Mouse (Mus musculus) kidney, postnatal 10 days (tissue): Measurements from ENCODE around the gene Olfr58.
"Not testable (repeated sequence)": the region's sequence is repeated elsewhere in the genome, so short reads cannot be mapped to it uniquely, and the experiment has no call there.

Experiments
- DNase-seq: peaks from one replicate; pipeline ENCODE4 v3.0.0; 2021; ENCODE audit warnings: mixed read lengths

The Olfr58 gene

GRCm38 (mm10) chr9:19779983-19780382 lies at the start of gene Olfr58:
Olfr58 (plus strand) TSS chr9:19780283.
- DNase-seq: no peak

DNA sequence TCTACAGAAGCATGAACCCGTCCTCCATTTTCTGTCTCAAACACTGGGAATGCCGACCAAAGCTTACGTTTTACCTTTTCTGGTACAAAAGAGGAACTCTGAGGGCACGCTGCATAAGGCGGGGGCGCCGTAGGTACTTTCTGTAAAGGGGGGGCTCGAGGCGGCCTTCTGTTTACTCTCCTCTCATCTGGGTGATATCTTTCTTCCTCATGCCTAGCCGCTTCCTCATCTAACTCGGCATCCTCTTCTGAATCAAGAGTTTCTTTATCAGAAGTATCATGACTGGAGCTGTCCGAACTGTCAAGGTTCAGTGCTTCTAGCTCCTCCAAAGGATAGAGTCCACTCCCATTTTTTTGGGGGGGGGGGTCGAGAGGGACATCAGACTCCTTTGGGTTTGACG lies 10.9 kb upstream of the Olfr58 start:
- DNase-seq: no peak

DNA sequence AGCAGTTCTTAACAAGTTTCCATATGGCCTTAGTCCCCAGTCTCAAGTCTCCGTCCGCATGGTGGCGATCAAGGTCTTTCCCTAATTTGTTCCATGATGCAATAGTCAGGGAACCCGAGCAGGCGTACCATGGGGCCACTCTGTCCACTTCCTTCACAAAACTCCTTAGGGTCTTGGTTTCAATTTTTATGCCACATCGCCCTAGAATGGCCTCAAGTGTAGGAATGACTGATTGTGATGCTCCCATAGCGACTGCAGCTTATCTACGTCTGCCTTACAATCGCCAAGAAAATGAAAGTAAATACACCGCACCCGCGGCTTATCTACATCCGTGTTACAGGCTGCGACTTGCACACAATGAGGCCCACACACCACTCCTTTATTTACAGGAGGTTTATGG lies 10.4 kb upstream of the Olfr58 start:
- no peak for DNase-seq

GRCm38 (mm10) chr9:19803000-19803399 lies 22.9 kb downstream of the Olfr58 start:
- DNase-seq: no peak

- not testable (repeated sequence) for DNase-seq
Observed at GRCm38 (mm10) chr9:19804606-19805005, 24.5 kb downstream of the Olfr58 start, which contains the start of gene Olfr859. Olfr859 (plus strand) TSS chr9:19804906.
